Mouse (Mus musculus): Measurements from ENCODE around the gene Malrd1. TPM values are rescaled to one million over a fixed set of nuclear protein-coding genes. Genes with fewer than 3 reads are reported as not detected.

Gene Malrd1
- polyA plus RNA-seq, 1 experiment = 0.12 TPM

DNA sequence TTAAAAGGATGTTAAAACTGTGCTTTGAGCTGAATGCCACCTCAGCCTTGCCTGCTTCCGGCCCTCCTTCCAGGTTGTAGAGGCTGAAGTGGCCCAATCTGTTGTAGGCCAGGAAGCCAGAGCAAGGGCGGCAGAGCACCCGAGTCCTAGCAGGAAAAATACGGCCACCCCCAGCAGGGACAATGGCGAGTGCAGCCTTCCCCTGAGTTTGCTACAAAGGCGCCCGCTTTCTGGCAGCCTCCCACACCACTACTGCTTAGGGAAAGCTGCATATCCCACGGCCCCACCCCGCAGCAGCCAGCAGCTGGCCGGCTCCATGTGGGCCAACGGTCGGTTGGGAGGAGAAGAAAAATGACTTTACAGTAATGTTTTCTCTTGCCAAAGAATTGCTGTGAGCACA lies 503.5 kb downstream of the Malrd1 start:
- Histone ChIP-seq H3K36me3 (ENCODE audit: control insufficient read depth, insufficient read depth, low read length) (no peaks in the 10 kb centered on the region), H3K4me1 (ENCODE audit: control insufficient read depth, insufficient read depth, low read length) (no peaks in the 10 kb centered on the region), H3K27me3 (ENCODE audit: control insufficient read depth, insufficient read depth, low read length) (no peaks in the 10 kb centered on the region), H3K27ac (ENCODE audit: control insufficient read depth, insufficient read depth, low read depth, low read length) (no peak overlapping the region), H3K4me3 (ENCODE audit: control insufficient read depth, low read depth, low read length) (no peak overlapping the region)
- TF ChIP-seq POLR2A (IDR thresholded peaks at IDR 0.05; ENCODE audit: control insufficient read depth, low read depth, low read length) (no peak), CTCF (IDR thresholded peaks at IDR 0.05; ENCODE audit: control insufficient read depth, insufficient read depth, insufficient replicate concordance, low read depth, low read length) (no peak)

DNA sequence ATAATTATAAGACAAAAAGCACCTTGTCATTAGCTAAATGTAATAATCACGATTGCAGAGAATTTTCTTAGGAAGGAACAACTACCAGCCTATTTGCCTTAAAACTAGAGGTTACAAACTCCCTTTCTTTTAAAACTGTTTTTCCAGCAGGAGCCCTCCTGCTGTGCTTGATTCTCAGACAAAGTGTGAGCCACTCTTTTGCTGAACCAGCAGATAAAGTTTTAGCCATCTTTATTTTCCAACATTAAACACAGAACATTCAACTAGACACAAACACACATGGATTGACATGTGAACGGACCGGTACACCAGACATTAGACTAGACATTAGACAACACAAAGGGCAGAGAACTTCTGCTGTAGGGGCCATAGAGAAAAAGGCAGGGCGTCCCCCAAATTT lies 505.3 kb downstream of the Malrd1 start:
- no peak for TF ChIP-seq CTCF (IDR thresholded peaks at IDR 0.05; ENCODE audit: control insufficient read depth, insufficient read depth, insufficient replicate concordance, low read depth, low read length)
- Histone ChIP-seq H3K36me3 (ENCODE audit: control insufficient read depth, insufficient read depth, low read length) (no peaks in the 10 kb centered on the region), H3K4me3 (ENCODE audit: control insufficient read depth, low read depth, low read length) (no peak overlapping the region), H3K4me1 (ENCODE audit: control insufficient read depth, insufficient read depth, low read length) (no peaks in the 10 kb centered on the region), H3K27me3 (ENCODE audit: control insufficient read depth, insufficient read depth, low read length) (no peaks in the 10 kb centered on the region), H3K27ac (ENCODE audit: control insufficient read depth, insufficient read depth, low read depth, low read length) (no peak overlapping the region)

DNA sequence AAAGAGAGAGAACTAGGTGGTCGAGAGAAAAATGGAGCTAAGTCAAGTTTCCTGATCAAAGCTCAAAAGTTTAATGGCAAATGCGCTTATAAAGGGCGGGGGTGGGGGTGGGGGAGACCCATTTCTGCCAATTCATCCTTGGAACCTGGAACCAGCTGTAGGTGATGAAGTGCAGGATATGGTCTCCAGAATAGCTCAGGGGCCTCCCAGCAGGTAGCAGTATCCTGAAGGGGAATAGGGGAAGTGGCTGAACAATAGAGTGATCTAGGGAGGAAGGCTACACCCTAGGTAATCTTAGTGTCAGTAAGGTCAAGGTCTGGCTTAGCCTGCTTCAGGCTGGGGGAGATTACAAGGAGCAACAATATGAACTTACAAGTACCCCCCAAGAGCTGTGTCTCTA lies 506.5 kb downstream of the Malrd1 start:
- no peaks in the 10 kb centered on the region for H3K36me3 ChIP-seq (ENCODE audit: control insufficient read depth, insufficient read depth, low read length)
- H3K4me1 ChIP-seq (ENCODE audit: control insufficient read depth, insufficient read depth, low read length) = no peaks in the 10 kb centered on the region
- H3K27ac ChIP-seq (ENCODE audit: control insufficient read depth, insufficient read depth, low read depth, low read length) = no peak overlapping the region
- H3K27me3 ChIP-seq (ENCODE audit: control insufficient read depth, insufficient read depth, low read length) = no peaks in the 10 kb centered on the region
- no peak overlapping the region for H3K4me3 ChIP-seq (ENCODE audit: control insufficient read depth, low read depth, low read length)
- no peak for TF ChIP-seq POLR2A (IDR thresholded peaks at IDR 0.05; ENCODE audit: control insufficient read depth, low read depth, low read length)
- no peak for TF ChIP-seq CTCF (IDR thresholded peaks at IDR 0.05; ENCODE audit: control insufficient read depth, insufficient read depth, insufficient replicate concordance, low read depth, low read length)

DNA sequence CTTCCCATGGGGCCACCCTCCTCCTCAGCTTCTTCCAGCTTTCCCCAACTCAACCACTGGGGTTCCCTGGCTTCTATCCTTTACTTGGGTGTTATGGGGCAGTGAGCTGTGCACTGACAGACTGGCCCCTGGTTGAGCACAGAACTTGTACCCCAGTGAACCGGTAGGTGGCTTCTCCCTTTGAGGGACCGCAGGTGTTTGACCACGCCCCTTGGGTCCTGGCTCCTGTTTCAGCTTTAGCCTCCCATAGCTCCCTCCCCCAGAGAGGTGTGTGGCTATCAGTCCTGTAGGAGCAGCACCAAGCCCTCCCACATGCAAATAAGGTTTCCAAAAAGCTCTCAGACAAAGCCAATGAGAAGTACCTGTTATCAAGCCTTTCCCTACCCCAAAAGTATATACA lies 584.4 kb downstream of the Malrd1 start:
- TF ChIP-seq CTCF (IDR thresholded peaks at IDR 0.05; ENCODE audit: control insufficient read depth, insufficient read depth, insufficient replicate concordance, low read depth, low read length) (no peak), POLR2A (IDR thresholded peaks at IDR 0.05; ENCODE audit: control insufficient read depth, low read depth, low read length) (no peak)

DNA sequence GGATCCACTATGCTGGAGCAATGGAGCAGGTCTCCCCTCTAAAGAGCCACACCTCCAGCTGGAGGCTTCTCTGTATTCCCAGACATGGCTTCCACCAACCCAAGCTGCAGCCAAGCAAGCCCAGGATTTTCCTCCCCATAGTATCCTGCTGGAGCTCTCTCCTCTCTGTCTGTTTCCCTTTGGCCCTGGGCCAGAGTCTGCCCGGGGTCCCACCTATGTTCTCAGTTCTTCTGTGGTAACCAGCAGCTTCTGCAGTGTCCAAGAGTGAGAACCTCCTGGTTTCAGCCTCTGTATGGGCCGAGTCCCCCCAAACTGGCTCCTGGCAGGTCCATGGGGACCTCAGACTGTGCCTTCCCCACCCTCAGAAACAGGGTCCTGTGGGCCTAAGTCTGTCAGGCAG lies 587.1 kb downstream of the Malrd1 start:
- no peaks in the 10 kb centered on the region for H3K4me1 ChIP-seq (ENCODE audit: control insufficient read depth, insufficient read depth, low read length)
- no peaks in the 10 kb centered on the region for H3K36me3 ChIP-seq (ENCODE audit: control insufficient read depth, insufficient read depth, low read length)
- H3K4me3 ChIP-seq (ENCODE audit: control insufficient read depth, low read depth, low read length) = no peak overlapping the region
- TF ChIP-seq CTCF (IDR thresholded peaks at IDR 0.05; ENCODE audit: control insufficient read depth, insufficient read depth, insufficient replicate concordance, low read depth, low read length) = no peak
- no peak for TF ChIP-seq POLR2A (IDR thresholded peaks at IDR 0.05; ENCODE audit: control insufficient read depth, low read depth, low read length)
- no peaks in the 10 kb centered on the region for H3K27me3 ChIP-seq (ENCODE audit: control insufficient read depth, insufficient read depth, low read length)
- H3K27ac ChIP-seq (ENCODE audit: control insufficient read depth, insufficient read depth, low read depth, low read length) = no peak overlapping the region

More for the DNA sequence above, 584.4 kb downstream of the Malrd1 start:
- H3K36me3 ChIP-seq (ENCODE audit: control insufficient read depth, insufficient read depth, low read length) = no peaks in the 10 kb centered on the region
- no peak overlapping the region for H3K27ac ChIP-seq (ENCODE audit: control insufficient read depth, insufficient read depth, low read depth, low read length)
- H3K4me1 ChIP-seq (ENCODE audit: control insufficient read depth, insufficient read depth, low read length) = no peaks in the 10 kb centered on the region
- no peak overlapping the region for H3K4me3 ChIP-seq (ENCODE audit: control insufficient read depth, low read depth, low read length)
- H3K27me3 ChIP-seq (ENCODE audit: control insufficient read depth, insufficient read depth, low read length) = no peaks in the 10 kb centered on the region

DNA sequence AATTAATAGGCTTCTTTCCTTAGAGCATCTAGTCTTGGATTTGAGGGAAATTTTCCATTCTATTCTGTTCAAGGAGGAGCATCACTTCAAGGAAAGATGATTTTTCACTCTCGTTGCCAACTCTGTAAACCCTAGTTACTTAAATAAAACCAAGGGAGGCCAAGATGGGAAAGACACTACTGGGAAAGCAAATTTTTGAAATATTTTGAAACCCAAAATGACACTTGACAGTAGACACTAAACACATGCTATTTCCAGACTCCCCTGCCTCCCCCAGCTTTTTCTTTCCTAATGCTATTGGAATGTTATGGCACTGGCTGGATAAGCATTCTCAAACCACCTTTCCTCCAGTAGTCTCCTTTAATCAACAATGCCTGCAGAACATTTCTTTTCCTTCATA lies 621.7 kb downstream of the Malrd1 start:
- Histone ChIP-seq H3K27me3 (ENCODE audit: control insufficient read depth, insufficient read depth, low read length) (no peaks in the 10 kb centered on the region), H3K4me1 (ENCODE audit: control insufficient read depth, insufficient read depth, low read length) (no peaks in the 10 kb centered on the region), H3K36me3 (ENCODE audit: control insufficient read depth, insufficient read depth, low read length) (no peaks in the 10 kb centered on the region), H3K4me3 (ENCODE audit: control insufficient read depth, low read depth, low read length) (no peak overlapping the region), H3K27ac (ENCODE audit: control insufficient read depth, insufficient read depth, low read depth, low read length) (no peak overlapping the region)
- TF ChIP-seq POLR2A (IDR thresholded peaks at IDR 0.05; ENCODE audit: control insufficient read depth, low read depth, low read length) (no peak), CTCF (IDR thresholded peaks at IDR 0.05; ENCODE audit: control insufficient read depth, insufficient read depth, insufficient replicate concordance, low read depth, low read length) (no peak)

DNA sequence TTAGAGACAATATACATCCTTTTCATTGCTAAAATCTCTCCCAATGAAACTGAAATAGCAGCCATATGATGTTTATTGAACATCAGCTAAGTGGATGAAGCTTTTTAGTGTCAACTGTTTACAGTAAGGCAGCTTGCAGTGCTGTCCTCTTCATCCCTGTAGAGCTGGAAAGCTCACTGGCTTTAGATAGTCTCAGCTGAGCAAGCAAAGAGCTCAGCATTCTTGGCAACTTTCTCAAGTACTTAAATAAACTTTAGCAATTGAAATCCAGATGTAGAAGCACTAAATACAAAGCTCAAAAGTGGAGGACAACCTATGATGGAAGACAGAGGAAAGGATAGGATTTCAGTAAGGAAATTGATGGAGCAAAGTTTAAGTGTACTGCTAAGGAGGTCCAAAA lies 626.3 kb downstream of the Malrd1 start:
- TF ChIP-seq POLR2A (IDR thresholded peaks at IDR 0.05; ENCODE audit: control insufficient read depth, low read depth, low read length) (no peak), CTCF (IDR thresholded peaks at IDR 0.05; ENCODE audit: control insufficient read depth, insufficient read depth, insufficient replicate concordance, low read depth, low read length) (no peak)
- Histone ChIP-seq H3K27me3 (ENCODE audit: control insufficient read depth, insufficient read depth, low read length) (no peaks in the 10 kb centered on the region), H3K4me1 (ENCODE audit: control insufficient read depth, insufficient read depth, low read length) (no peaks in the 10 kb centered on the region), H3K27ac (ENCODE audit: control insufficient read depth, insufficient read depth, low read depth, low read length) (no peak overlapping the region), H3K36me3 (ENCODE audit: control insufficient read depth, insufficient read depth, low read length) (no peaks in the 10 kb centered on the region), H3K4me3 (ENCODE audit: control insufficient read depth, low read depth, low read length) (no peak overlapping the region)

Data from testis, adult 2 months (tissue).